Mouse (Mus musculus) neural tube, embryonic 15.5 days (tissue): ENCODE measurements around the gene P2ry12. TPM values are rescaled to one million over a fixed set of nuclear protein-coding genes. Genes with fewer than 3 reads are reported as not detected.

Source experiments
- ATAC-seq: fragments of 200-750 bp; cut with Nextera tagmentation; 2 replicates; pipeline ENCODE4 v1.8.0; 2017; ENCODE audit warnings: mild to moderate bottlenecking, moderate TSS enrichment, moderate library complexity; ENCODE audit not compliant: low FRiP score
- H3K27ac ChIP-seq: fragments of 300-500 bp; sonication (generic); replicated peaks from 2 replicates; pipeline ENCODE4 v1.5.1; 2015; ENCODE audit warnings: mild to moderate bottlenecking, inconsistent platforms
- H3K27me3 ChIP-seq: fragments of 300-500 bp; sonication (generic); replicated peaks from 2 replicates; pipeline ENCODE4 v1.6.1; 2015; ENCODE audit warnings: inconsistent platforms
- H3K36me3 ChIP-seq: fragments of 300-500 bp; sonication (generic); 2 replicates; pipeline ENCODE4 v1.6.1; 2015; ENCODE audit warnings: inconsistent platforms
- H3K4me1 ChIP-seq: fragments of 300-500 bp; sonication (generic); 2 replicates; pipeline ENCODE4 v1.6.1; 2015; ENCODE audit warnings: inconsistent platforms
- H3K4me2 ChIP-seq: fragments of 300-500 bp; sonication (generic); 2 replicates; pipeline ENCODE4 v1.6.1; 2015; ENCODE audit warnings: inconsistent platforms, mild to moderate bottlenecking, moderate library complexity
- H3K4me3 ChIP-seq: fragments of 300-500 bp; sonication (generic); replicated peaks from 2 replicates; pipeline ENCODE4 v1.5.1; 2015; ENCODE audit warnings: mild to moderate bottlenecking, inconsistent platforms
- H3K9ac ChIP-seq: fragments of 300-500 bp; sonication (generic); replicated peaks from 2 replicates; pipeline ENCODE4 v1.6.1; 2015; ENCODE audit warnings: mild to moderate bottlenecking, inconsistent platforms
- H3K9me3 ChIP-seq: fragments of 300-500 bp; sonication (generic); replicated peaks from 2 replicates; pipeline ENCODE4 v1.6.1; 2016; ENCODE audit warnings: inconsistent platforms
- WGBS: fragments of 180-500 bp; shearing (Covaris S2); methylation state at CpG from one replicate; pipeline ENCODE4 v1.1.7; 2015; ENCODE audit warnings: mixed read lengths; 5-methylcytosine and 5-hydroxymethylcytosine counted together
- polyA plus RNA-seq: library from polyadenylated mRNA; unstranded; fragments of >200 nt; fragmentation: Nextera tagmentation; extraction: Ambion mirVana; gene quantifications from 2 replicates; pipeline ENCODE4 v1.2.1, GENCODE M21; 2015

P2ry12 gene
- polyA plus RNA-seq, 1 experiment from 2014 or later, result 8.1 TPM

- no peak overlapping the region for H3K4me3 ChIP-seq
- no peak overlapping the region for H3K27ac ChIP-seq
- 93% methylated on average over 6 of the region's 6 CpGs for WGBS
- H3K4me1 ChIP-seq, result no peaks in the 10 kb centered on the region
- no peak overlapping the region for H3K9ac ChIP-seq
- H3K36me3 ChIP-seq, result peaks cover 16% of the 10 kb centered on the region
- no peaks in the 10 kb centered on the region for H3K27me3 ChIP-seq
- H3K9me3 ChIP-seq, result no peaks in the 10 kb centered on the region
- ATAC-seq, result no peak
- H3K4me2 ChIP-seq, result no peak overlapping the region
Observed at GRCm38 (mm10) chr3:59270811-59271210, 8.1 kb upstream of the P2ry12 start.

GRCm38 (mm10) chr3:59263988-59264387 is 1.3 kb upstream of the P2ry12 start:
- Histone ChIP-seq H3K27me3 (no peaks in the 10 kb centered on the region), H3K36me3 (peaks cover 15% of the 10 kb centered on the region), H3K4me3 (no peak overlapping the region), H3K9ac (no peak overlapping the region), H3K9me3 (no peaks in the 10 kb centered on the region), H3K27ac (no peak overlapping the region), H3K4me2 (no peak overlapping the region), H3K4me1 (no peaks in the 10 kb centered on the region)
- 91% methylated on average over 3 of the region's 3 CpGs for WGBS
- ATAC-seq, result no peak

- no peaks in the 10 kb centered on the region for H3K4me1 ChIP-seq
- 91% methylated on average over 2 of the region's 2 CpGs for WGBS
- ATAC-seq, result no peak
Observed at GRCm38 (mm10) chr3:59263417-59263816, 746 bp upstream of the P2ry12 start.

GRCm38 (mm10) chr3:59261709-59262472 is 780 bp downstream of the P2ry12 start:
- Histone ChIP-seq H3K4me3 (no peak overlapping the region), H3K4me1 (no peaks in the 10 kb centered on the region), H3K9me3 (no peaks in the 10 kb centered on the region), H3K27ac (no peak overlapping the region), H3K36me3 (peaks cover 10% of the 10 kb centered on the region; the same call in 1 of the 2 replicates), H3K4me2 (no peak overlapping the region), H3K9ac (no peak overlapping the region), H3K27me3 (no peaks in the 10 kb centered on the region)
- WGBS, result 22% methylated on average over 9 of the region's 9 CpGs
- ATAC-seq, result no peak

More at GRCm38 (mm10) chr3:59263417-59263816, 746 bp upstream of the P2ry12 start:
- Histone ChIP-seq H3K9ac (no peak overlapping the region), H3K27me3 (no peaks in the 10 kb centered on the region), H3K9me3 (no peaks in the 10 kb centered on the region), H3K4me3 (no peak overlapping the region), H3K27ac (no peak overlapping the region), H3K4me2 (no peak overlapping the region), H3K36me3 (peaks cover 12% of the 10 kb centered on the region)

GRCm38 (mm10) chr3:59260745-59261144 is 1.9 kb downstream of the P2ry12 start:
- 61% methylated on average over 5 of the region's 5 CpGs for WGBS
- ATAC-seq, result no peak
- H3K4me3 ChIP-seq, result no peak overlapping the region

GRCm38 (mm10) chr3:59257740-59258664 is 4.7 kb downstream of the P2ry12 start:
- 82% methylated on average over 20 of the region's 20 CpGs for WGBS
- no peaks in the 10 kb centered on the region for H3K27me3 ChIP-seq
- H3K4me3 ChIP-seq, result no peak overlapping the region
- peak; percentile 41; the same call in 1 of the 2 replicates for ATAC-seq
- H3K9me3 ChIP-seq, result no peaks in the 10 kb centered on the region
- H3K9ac ChIP-seq, result no peak overlapping the region
- no peaks in the 10 kb centered on the region for H3K4me1 ChIP-seq
- H3K27ac ChIP-seq, result no peak overlapping the region
- peaks cover 3% of the 10 kb centered on the region; the same call in 1 of the 2 replicates for H3K36me3 ChIP-seq
- no peak overlapping the region for H3K4me2 ChIP-seq

More at GRCm38 (mm10) chr3:59260745-59261144, 1.9 kb downstream of the P2ry12 start:
- no peaks in the 10 kb centered on the region for H3K4me1 ChIP-seq
- H3K36me3 ChIP-seq, result peaks cover 10% of the 10 kb centered on the region; the same call in 1 of the 2 replicates
- H3K27ac ChIP-seq, result no peak overlapping the region
- H3K27me3 ChIP-seq, result no peaks in the 10 kb centered on the region
- no peaks in the 10 kb centered on the region for H3K9me3 ChIP-seq
- H3K4me2 ChIP-seq, result no peak overlapping the region
- H3K9ac ChIP-seq, result no peak overlapping the region

GRCm38 (mm10) chr3:59250454-59250853 is 12.2 kb downstream of the P2ry12 start:
- ATAC-seq, result no peak

GRCm38 (mm10) chr3:59248031-59248430 is 14.6 kb downstream of the P2ry12 start:
- ATAC-seq, result no peak
- 87% methylated on average over 6 of the region's 6 CpGs for WGBS
- no peak overlapping the region for H3K9ac ChIP-seq
- H3K27me3 ChIP-seq, result no peaks in the 10 kb centered on the region
- H3K4me2 ChIP-seq, result no peak overlapping the region
- no peak overlapping the region for H3K4me3 ChIP-seq
- H3K9me3 ChIP-seq, result no peaks in the 10 kb centered on the region
- no peaks in the 10 kb centered on the region for H3K36me3 ChIP-seq
- no peak overlapping the region for H3K27ac ChIP-seq
- H3K4me1 ChIP-seq, result no peaks in the 10 kb centered on the region

More at GRCm38 (mm10) chr3:59250454-59250853, 12.2 kb downstream of the P2ry12 start:
- H3K27me3 ChIP-seq, result no peaks in the 10 kb centered on the region
- H3K9me3 ChIP-seq, result no peaks in the 10 kb centered on the region
- no peaks in the 10 kb centered on the region for H3K36me3 ChIP-seq
- no peak overlapping the region for H3K27ac ChIP-seq
- H3K4me3 ChIP-seq, result no peak overlapping the region
- H3K4me2 ChIP-seq, result no peak overlapping the region
- no peaks in the 10 kb centered on the region for H3K4me1 ChIP-seq
- 92% methylated on average over 1 of the region's 1 CpGs for WGBS
- no peak overlapping the region for H3K9ac ChIP-seq

- no peaks in the 10 kb centered on the region for H3K9me3 ChIP-seq
- H3K9ac ChIP-seq, result no peak overlapping the region
- no peak overlapping the region for H3K27ac ChIP-seq
- H3K4me3 ChIP-seq, result no peak overlapping the region
- ATAC-seq, result no peak
- H3K4me2 ChIP-seq, result no peak overlapping the region
- H3K27me3 ChIP-seq, result no peaks in the 10 kb centered on the region
- no peaks in the 10 kb centered on the region for H3K36me3 ChIP-seq
- H3K4me1 ChIP-seq, result no peaks in the 10 kb centered on the region
- WGBS, result 84% methylated on average over 6 of the region's 6 CpGs
Observed at GRCm38 (mm10) chr3:59243384-59243783, 19.3 kb downstream of the P2ry12 start.

GRCm38 (mm10) chr3:59234878-59235277 is 27.8 kb downstream of the P2ry12 start:
- Histone ChIP-seq H3K9ac (no peak overlapping the region), H3K27ac (no peak overlapping the region), H3K27me3 (no peaks in the 10 kb centered on the region), H3K4me3 (no peak overlapping the region), H3K36me3 (0 out of 2 replicates have a peak, but pooled peaks cover 4% of the 10 kb centered on the region), H3K4me1 (no peaks in the 10 kb centered on the region), H3K9me3 (no peaks in the 10 kb centered on the region), H3K4me2 (no peak overlapping the region)
- 71% methylated on average over 5 of the region's 5 CpGs for WGBS
- no peak for ATAC-seq

- H3K4me2 ChIP-seq, result no peak overlapping the region
- no peaks in the 10 kb centered on the region for H3K4me1 ChIP-seq
- H3K36me3 ChIP-seq, result 0 out of 2 replicates have a peak, but pooled peaks cover 4% of the 10 kb centered on the region
- H3K9ac ChIP-seq, result no peak overlapping the region
- no peaks in the 10 kb centered on the region for H3K27me3 ChIP-seq
- no peak for ATAC-seq
- no peak overlapping the region for H3K27ac ChIP-seq
- WGBS, result 71% methylated on average over 3 of the region's 3 CpGs
- no peak overlapping the region for H3K4me3 ChIP-seq
- no peaks in the 10 kb centered on the region for H3K9me3 ChIP-seq
Observed at GRCm38 (mm10) chr3:59230912-59231311, 31.8 kb downstream of the P2ry12 start.
